Mouse (Mus musculus) layer of hippocampus, adult 11-12 months (tissue): Measurements from ENCODE around the gene Myoz1.

ENCODE experiments used
- DNase-seq: peaks from one replicate; pipeline ENCODE4 v3.0.0; 2022; ENCODE audit warnings: low spot score

The Myoz1 gene

DNA sequence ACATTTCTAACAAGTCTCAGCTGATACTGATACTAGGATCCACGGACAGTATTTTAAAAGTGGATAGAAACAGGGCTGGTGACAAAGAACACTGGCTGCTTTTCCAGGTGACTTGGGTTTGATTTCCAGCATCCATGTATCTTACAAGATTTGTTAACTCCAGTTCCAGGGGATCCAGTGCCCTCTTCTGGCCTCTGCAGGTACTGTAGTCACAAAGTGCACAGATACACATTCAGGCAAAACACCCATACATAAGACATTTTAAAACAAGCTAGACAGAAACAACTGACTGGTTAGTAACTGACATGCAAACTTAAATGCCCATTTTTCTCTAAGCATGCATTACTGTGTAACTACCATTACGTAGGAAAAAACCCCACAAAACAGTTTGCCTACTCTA is 16.6 kb upstream of the Myoz1 start:
- no peak for DNase-seq

- no peak for DNase-seq
These were observed 11.9 kb upstream of the Myoz1 start, which contains the start of gene Synpo2l for GRCm38 (mm10) chr14:20668154-20668810. Synpo2l (minus strand) TSS chr14:20668354.

DNA sequence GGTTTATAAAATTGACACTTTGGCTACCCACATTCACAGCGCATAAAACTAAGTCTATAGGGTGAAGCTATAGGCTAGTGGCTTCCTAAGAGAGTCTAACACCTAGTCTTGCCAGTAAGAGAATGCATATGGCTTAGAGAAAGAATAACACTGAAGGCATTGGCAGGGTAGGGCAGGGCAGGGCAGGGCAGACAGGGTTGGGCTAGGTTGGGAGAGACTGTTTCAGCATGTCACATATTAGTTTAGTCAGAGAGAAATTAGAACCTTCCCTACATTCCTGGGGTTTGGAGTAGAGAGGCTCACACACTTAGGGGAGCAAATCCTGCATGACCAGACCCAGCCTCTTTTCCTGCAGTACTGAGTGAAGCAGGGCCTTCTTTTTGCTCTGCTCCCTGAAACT is 11.1 kb upstream of the Myoz1 start:
- DNase-seq, result no peak

DNA sequence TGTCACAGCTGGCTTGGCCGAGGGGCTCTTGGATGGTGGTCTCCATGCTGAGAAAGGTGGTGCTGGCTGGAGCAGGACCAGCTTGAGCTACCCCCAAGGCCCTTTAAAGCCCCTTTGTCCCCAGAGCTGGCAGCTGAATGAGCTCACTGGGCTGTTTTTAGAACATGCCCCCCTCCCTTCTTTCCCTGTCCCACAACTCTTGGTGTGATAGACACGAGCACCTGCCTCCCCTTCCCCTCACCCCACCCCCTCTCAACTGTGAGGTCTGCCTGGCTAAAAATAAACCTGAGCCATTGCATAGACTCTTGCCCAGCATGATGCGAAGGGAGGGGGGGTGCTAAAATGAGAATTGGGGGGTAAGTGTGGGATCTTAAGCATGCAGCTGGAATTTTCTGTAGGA is 8.1 kb upstream of the Myoz1 start:
- no peak for DNase-seq

- no peak for DNase-seq
These were observed 7.3 kb upstream of the Myoz1 start for GRCm38 (mm10) chr14:20663601-20664000.

GRCm38 (mm10) chr14:20662740-20663139 is 6.4 kb upstream of the Myoz1 start:
- no peak for DNase-seq

DNA sequence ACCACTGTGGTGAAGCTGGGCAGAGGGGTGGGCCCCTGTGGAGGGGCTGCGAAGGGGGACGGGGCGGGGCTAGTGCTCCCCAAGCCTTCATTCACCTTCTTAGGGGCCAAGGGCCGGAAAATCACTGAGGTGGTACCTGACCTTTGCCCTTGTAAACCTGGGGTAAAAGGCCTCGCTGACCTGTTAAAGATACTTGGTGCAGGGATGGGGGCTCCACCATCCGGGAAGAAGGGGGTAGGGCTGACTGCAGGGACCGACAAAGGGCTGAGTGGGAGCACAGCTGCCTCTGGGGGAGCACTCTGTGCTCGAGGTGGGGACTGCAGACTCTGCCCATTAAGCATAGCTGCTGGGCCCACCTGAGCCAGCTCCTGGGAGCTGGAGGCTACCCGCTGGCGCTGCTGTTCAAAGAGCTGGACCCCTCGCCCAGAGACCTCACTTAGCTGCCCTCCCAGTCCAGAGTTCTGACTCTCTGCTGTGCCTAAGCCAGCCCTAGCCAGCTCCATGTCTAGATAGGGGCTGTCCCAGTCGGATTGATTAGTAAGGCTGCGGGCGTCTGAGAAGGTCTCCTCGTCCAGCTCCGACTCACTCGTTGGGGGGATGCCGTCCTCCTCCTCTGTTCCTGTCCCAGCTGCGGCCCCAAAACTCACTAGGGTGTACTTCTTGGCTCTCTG is 5.5 kb upstream of the Myoz1 start:
- DNase-seq, result peak; percentile 29

DNA sequence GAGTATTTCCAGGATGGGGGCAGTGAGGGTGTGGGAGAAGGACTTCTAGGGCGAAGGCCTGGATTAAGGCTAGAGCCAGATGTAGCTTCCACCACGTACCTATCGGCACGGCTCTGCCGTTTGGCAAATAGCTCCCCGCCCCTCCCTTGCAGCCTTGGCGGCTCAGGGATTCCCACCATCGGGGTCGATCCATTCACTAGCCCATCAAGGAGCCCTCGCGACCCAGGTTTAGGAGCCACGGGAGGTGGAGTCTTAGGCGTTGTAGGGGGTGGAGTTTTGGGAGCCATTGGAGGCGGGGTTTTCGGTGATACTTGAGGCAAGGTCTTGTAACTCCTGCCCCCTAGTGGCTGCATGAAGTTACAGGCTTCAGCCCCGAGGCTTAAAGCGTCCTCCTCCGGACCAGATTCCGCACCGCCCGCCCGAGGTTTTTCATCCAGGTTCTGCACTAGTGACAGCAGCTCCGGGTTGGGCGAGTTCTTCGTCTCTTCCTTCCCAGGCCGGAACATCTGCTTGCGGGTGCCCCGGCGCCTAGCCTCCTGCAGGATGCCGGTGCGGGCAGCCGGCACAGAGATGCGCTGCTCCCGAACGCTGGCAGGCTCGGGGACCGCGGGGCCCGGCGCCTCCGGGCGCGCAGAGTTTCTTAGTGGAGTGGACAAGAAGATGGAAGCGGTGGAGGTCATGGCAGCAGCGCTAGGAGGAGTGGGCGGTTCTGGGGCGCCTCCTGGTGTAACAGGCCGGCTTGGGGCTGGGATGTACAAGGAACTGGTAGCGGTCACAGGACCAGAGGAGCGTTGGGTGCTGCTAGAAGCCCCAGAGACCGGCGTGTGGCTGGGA is 4.7 kb upstream of the Myoz1 start:
- peak; percentile 97 for DNase-seq

GRCm38 (mm10) chr14:20659687-20660086 is 3.3 kb upstream of the Myoz1 start:
- DNase-seq, result no peak

DNA sequence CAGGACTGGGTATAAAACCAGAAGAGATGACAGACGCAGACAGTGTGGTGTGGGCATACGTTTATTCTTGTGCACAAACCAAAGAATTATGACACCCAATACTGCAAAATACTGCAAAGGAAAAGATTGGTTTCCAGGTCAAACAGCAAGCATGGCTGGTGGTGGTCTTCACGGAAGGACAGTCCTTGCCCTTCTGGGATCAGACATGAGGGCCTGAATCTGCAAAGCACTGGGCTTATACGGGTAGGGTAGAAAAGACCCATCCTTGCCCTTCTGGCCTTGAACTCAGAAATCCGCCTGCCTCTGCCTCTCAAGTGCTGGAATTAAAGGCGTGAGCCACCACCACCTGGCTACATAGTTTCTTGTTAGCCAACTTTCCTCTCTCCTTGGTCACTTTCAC is 2.6 kb upstream of the Myoz1 start:
- no peak for DNase-seq

- peak; percentile 66 for DNase-seq
These were observed 2.0 kb upstream of the Myoz1 start for GRCm38 (mm10) chr14:20658326-20658725.

GRCm38 (mm10) chr14:20655731-20656130 is 609 bp downstream of the Myoz1 start:
- no peak for DNase-seq

- DNase-seq, result no peak
These were observed 1.5 kb downstream of the Myoz1 start for GRCm38 (mm10) chr14:20654690-20655421.

- no peak for DNase-seq
These were observed 4.6 kb downstream of the Myoz1 start for GRCm38 (mm10) chr14:20651722-20652256.

GRCm38 (mm10) chr14:20651000-20651399 is 5.3 kb downstream of the Myoz1 start:
- DNase-seq, result no peak

GRCm38 (mm10) chr14:20646381-20646780 is 10.0 kb downstream of the Myoz1 start:
- no peak for DNase-seq

DNA sequence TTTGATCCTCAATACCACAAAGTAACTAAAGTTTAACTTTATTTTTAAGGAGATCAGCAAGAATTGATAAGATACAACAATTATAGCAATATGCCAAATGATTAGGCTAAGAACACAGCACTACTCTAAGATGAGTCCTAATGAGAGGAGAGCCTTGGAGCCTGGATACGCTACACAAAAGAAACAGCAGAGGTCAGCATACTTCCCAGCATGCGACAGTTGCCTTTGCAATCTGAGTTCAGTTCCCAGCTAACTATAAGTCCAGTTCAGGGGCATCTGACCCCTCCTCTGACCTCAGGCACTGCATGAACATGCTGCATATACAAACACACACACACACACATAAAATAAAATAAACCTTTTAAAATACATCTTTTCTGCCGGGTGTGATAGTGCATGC is 10.8 kb downstream of the Myoz1 start:
- DNase-seq, result no peak

DNA sequence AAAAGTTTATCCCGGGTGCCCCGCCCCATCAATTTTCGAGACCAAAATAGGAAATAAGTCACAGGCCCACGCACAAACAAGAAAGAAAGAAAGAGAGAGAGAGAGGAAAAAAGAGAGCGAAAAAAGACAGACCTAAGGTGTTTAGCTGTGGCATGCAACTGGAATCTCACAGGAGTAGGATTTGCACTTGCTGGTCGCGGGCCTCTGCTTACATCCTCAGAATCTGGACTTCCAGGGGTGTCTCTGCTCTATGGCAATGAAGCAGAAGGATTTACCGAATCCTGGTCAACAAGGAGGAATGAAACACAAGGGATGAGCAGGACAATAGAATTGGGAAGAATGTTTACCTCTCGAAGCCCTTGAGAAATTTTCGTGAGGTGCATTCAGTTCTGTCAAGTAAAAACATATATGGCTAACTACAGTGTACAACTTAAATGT is 14.9 kb downstream of the Myoz1 start:
- no peak for DNase-seq

GRCm38 (mm10) chr14:20640644-20641437 is 15.5 kb downstream of the Myoz1 start, which contains the start of gene Usp54:
Usp54 (minus strand) TSS chr14:20641063.
- DNase-seq, result peak; percentile 98

GRCm38 (mm10) chr14:20639918-20640619 is 16.3 kb downstream of the Myoz1 start:
- no peak for DNase-seq
